Mouse (Mus musculus): ENCODE measurements around the gene Spag17.
"Not testable (repeated sequence)": the region's sequence is repeated elsewhere in the genome, so short reads cannot be mapped to it uniquely, and the experiment has no call there.

Spag17 gene

GRCm38 (mm10) chr3:99885187-99885811 lies at the start of gene Spag17:
TSS of gene Spag17 (plus strand) at chr3:99885406.
- peak; percentile 5 for DNase-seq (ENCODE audit: low read depth, low spot score)

- no peak for DNase-seq (ENCODE audit: low read depth, low spot score)
Observed at GRCm38 (mm10) chr3:99842333-99842732, 42.9 kb upstream of the Spag17 start.

GRCm38 (mm10) chr3:99842808-99843207 lies 42.4 kb upstream of the Spag17 start:
- no peak for DNase-seq (ENCODE audit: low read depth, low spot score)

- no peak for DNase-seq (ENCODE audit: low read depth, low spot score)
Observed at GRCm38 (mm10) chr3:99843233-99843632, 42.0 kb upstream of the Spag17 start.

GRCm38 (mm10) chr3:99850926-99851325 lies 34.3 kb upstream of the Spag17 start:
- DNase-seq (ENCODE audit: low read depth, low spot score) = no peak

GRCm38 (mm10) chr3:99854595-99854994 lies 30.6 kb upstream of the Spag17 start:
- DNase-seq (ENCODE audit: low read depth, low spot score) = no peak

GRCm38 (mm10) chr3:99858922-99859321 lies 26.3 kb upstream of the Spag17 start:
- DNase-seq (ENCODE audit: low read depth, low spot score) = no peak

GRCm38 (mm10) chr3:99864706-99865105 lies 20.5 kb upstream of the Spag17 start:
- DNase-seq (ENCODE audit: low read depth, low spot score) = no peak

- no peak for DNase-seq (ENCODE audit: low read depth, low spot score)
Observed at GRCm38 (mm10) chr3:99875137-99875536, 10.1 kb upstream of the Spag17 start.

GRCm38 (mm10) chr3:99881498-99881897 lies 3.7 kb upstream of the Spag17 start:
- DNase-seq (ENCODE audit: low read depth, low spot score) = no peak

GRCm38 (mm10) chr3:99883988-99884564 lies 1.1 kb upstream of the Spag17 start:
- no peak for DNase-seq (ENCODE audit: low read depth, low spot score)

- not testable (repeated sequence) for DNase-seq (ENCODE audit: low read depth, low spot score)
Observed at GRCm38 (mm10) chr3:99894741-99895140, 9.5 kb downstream of the Spag17 start.

GRCm38 (mm10) chr3:99913809-99914439 lies 28.7 kb downstream of the Spag17 start:
- DNase-seq (ENCODE audit: low read depth, low spot score) = peak; percentile 5

GRCm38 (mm10) chr3:99922944-99923343 lies 37.7 kb downstream of the Spag17 start:
- DNase-seq (ENCODE audit: low read depth, low spot score) = peak; percentile 5

GRCm38 (mm10) chr3:99930920-99931620 lies 45.9 kb downstream of the Spag17 start:
- no peak for DNase-seq (ENCODE audit: low read depth, low spot score)

- DNase-seq (ENCODE audit: low read depth, low spot score) = peak; percentile 33
Observed at GRCm38 (mm10) chr3:99936159-99936558, 51.0 kb downstream of the Spag17 start.

- DNase-seq (ENCODE audit: low read depth, low spot score) = peak; percentile 84
Observed at GRCm38 (mm10) chr3:99938611-99939286, 53.5 kb downstream of the Spag17 start.

GRCm38 (mm10) chr3:99945171-99945570 lies 60.0 kb downstream of the Spag17 start:
- no peak for DNase-seq (ENCODE audit: low read depth, low spot score)

GRCm38 (mm10) chr3:99954039-99954602 lies 68.9 kb downstream of the Spag17 start:
- no peak for DNase-seq (ENCODE audit: low read depth, low spot score)

GRCm38 (mm10) chr3:99956517-99956916 lies 71.3 kb downstream of the Spag17 start:
- DNase-seq (ENCODE audit: low read depth, low spot score) = no peak

GRCm38 (mm10) chr3:99959805-99960485 lies 74.7 kb downstream of the Spag17 start:
- no peak for DNase-seq (ENCODE audit: low read depth, low spot score)

All from brain, adult 2 months (tissue).